Mouse (Mus musculus): ENCODE results near the gene Cfh. TPM values are rescaled to one million over a fixed set of nuclear protein-coding genes. Genes with fewer than 3 reads are reported as not detected.
"Not testable (repeated sequence)": the region's sequence is repeated elsewhere in the genome, so short reads cannot be mapped to it uniquely, and the experiment has no call there.

Gene Cfh
- polyA plus RNA-seq (2015; fragmentation: Nextera tagmentation; extraction: Ambion mirVana), result 16.9 and 18.6 TPM in 2 replicates

DNA sequence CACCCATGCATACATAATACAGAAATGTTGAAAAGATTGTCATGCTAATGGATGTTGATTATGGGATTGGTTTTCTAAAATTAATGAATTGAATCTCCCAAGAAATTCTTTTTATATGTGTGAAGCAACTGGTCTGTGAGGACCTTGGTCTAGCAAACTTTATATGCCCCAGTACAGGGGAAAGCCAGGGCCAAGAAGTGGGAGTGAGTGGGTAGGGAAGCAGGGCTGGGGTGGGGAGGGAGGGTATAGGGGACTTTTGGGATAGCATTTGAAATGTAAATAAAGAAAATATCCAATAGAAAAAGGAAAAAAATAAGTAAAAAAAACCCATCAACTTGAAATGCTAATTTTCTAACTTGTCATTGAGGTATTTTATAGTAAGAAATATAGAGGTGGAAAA, at the start of gene Cfh:
Cfh (minus strand) TSS at position 101 of the 400 bp plus-strand sequence.
- not testable (repeated sequence) for H3K9ac ChIP-seq; H3K9me3 ChIP-seq (replicated peaks); ATAC-seq (ENCODE audit: insufficient number of reproducible peaks, low FRiP score, low TSS enrichment, low read depth); H3K27me3 ChIP-seq; H3K4me2 ChIP-seq (replicated peaks); H3K36me3 ChIP-seq; H3K4me1 ChIP-seq; H3K27ac ChIP-seq (replicated peaks); H3K4me3 ChIP-seq (replicated peaks)

DNA sequence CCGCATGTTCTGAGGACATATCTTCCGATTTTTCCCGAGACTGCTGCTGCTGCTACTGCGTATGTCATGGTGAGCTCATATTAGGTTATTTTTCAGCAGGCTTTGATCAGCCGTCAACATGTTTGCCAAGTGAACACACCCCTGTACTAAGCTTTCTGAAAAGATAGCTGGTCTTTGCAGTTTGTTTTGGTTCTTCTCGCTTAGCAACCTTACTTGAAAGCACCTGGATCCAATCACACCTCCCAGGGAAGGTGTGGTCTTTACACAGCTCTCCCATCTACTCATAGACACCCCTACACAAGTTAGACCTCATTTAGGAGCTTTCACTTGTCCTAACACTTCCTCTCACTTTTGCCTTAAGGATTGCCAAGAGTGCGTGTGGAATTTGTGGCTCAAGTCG, 43.1 kb upstream of the Cfh start:
- WGBS, result 48% methylated on average over 8 of the region's 8 CpGs
- Histone ChIP-seq H3K9ac (no peak overlapping the region), H3K27ac (replicated peaks) (no peak overlapping the region), H3K9me3 (replicated peaks) (no peaks in the 10 kb centered on the region), H3K36me3 (no peaks in the 10 kb centered on the region), H3K27me3 (no peaks in the 10 kb centered on the region), H3K4me2 (replicated peaks) (no peak overlapping the region), H3K4me3 (replicated peaks) (no peak overlapping the region), H3K4me1 (no peaks in the 10 kb centered on the region)
- ATAC-seq (ENCODE audit: insufficient number of reproducible peaks, low FRiP score, low TSS enrichment, low read depth), result no peak

- Histone ChIP-seq H3K36me3 (no peaks in the 10 kb centered on the region), H3K27ac (replicated peaks) (no peak overlapping the region), H3K9me3 (replicated peaks) (no peaks in the 10 kb centered on the region), H3K4me3 (replicated peaks) (no peak overlapping the region), H3K4me2 (replicated peaks) (no peak overlapping the region), H3K27me3 (no peaks in the 10 kb centered on the region), H3K4me1 (no peaks in the 10 kb centered on the region), H3K9ac (no peak overlapping the region)
- 51% methylated on average over 2 of the region's 3 CpGs for WGBS
- ATAC-seq (ENCODE audit: insufficient number of reproducible peaks, low FRiP score, low TSS enrichment, low read depth), result no peak
These were observed 41.7 kb upstream of the Cfh start for GRCm38 (mm10) chr1:140225221-140225620.

GRCm38 (mm10) chr1:140205329-140205728, 21.8 kb upstream of the Cfh start:
- no peak for ATAC-seq (ENCODE audit: insufficient number of reproducible peaks, low FRiP score, low TSS enrichment, low read depth)
- no peak overlapping the region for H3K4me2 ChIP-seq (replicated peaks)
- H3K4me3 ChIP-seq (replicated peaks), result no peak overlapping the region
- no peaks in the 10 kb centered on the region for H3K4me1 ChIP-seq
- no peak overlapping the region for H3K9ac ChIP-seq
- H3K36me3 ChIP-seq, result no peaks in the 10 kb centered on the region
- no peaks in the 10 kb centered on the region for H3K9me3 ChIP-seq (replicated peaks)
- 77% methylated on average over 2 of the region's 2 CpGs for WGBS
- H3K27ac ChIP-seq (replicated peaks), result no peak overlapping the region
- no peaks in the 10 kb centered on the region for H3K27me3 ChIP-seq

DNA sequence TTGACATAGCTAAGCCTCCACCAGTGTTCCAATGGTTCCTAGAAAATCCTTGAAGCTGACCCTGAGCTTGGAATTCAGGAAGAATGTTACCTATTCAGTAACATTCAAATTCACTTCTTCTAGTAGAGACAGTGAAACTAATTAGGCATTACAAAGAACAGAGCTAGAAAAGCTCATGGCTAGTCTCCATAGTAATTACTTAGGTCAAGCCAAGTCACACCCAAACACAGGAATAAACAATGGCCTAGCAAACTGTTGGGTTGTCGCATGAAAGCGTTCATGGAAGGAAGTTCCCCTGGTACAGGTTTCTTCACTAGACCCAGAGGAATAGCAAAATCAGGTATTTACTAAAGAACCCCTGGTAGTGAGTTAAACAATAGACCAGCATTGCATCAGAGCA, 4.9 kb upstream of the Cfh start:
- H3K4me2 ChIP-seq (replicated peaks); H3K9ac ChIP-seq; H3K36me3 ChIP-seq; ATAC-seq (ENCODE audit: insufficient number of reproducible peaks, low FRiP score, low TSS enrichment, low read depth); H3K27ac ChIP-seq (replicated peaks); H3K9me3 ChIP-seq (replicated peaks); H3K4me3 ChIP-seq (replicated peaks); H3K27me3 ChIP-seq; H3K4me1 ChIP-seq: not testable (repeated sequence)
- 75% methylated on average over 2 of the region's 2 CpGs for WGBS

- peak; percentile 67; the same call in 1 of the 2 replicates for ATAC-seq (ENCODE audit: insufficient number of reproducible peaks, low FRiP score, low TSS enrichment, low read depth)
- no peak overlapping the region for H3K9ac ChIP-seq
- H3K4me2 ChIP-seq (replicated peaks), result no peak overlapping the region
- H3K4me3 ChIP-seq (replicated peaks), result no peak overlapping the region
- no peaks in the 10 kb centered on the region for H3K36me3 ChIP-seq
- no peak overlapping the region for H3K27ac ChIP-seq (replicated peaks)
- no peaks in the 10 kb centered on the region for H3K4me1 ChIP-seq
- H3K27me3 ChIP-seq, result no peaks in the 10 kb centered on the region
- H3K9me3 ChIP-seq (replicated peaks), result no peaks in the 10 kb centered on the region
- 38% methylated on average over 2 of the region's 2 CpGs for WGBS
These were observed 356 bp downstream of the Cfh start for GRCm38 (mm10) chr1:140183208-140183607.

DNA sequence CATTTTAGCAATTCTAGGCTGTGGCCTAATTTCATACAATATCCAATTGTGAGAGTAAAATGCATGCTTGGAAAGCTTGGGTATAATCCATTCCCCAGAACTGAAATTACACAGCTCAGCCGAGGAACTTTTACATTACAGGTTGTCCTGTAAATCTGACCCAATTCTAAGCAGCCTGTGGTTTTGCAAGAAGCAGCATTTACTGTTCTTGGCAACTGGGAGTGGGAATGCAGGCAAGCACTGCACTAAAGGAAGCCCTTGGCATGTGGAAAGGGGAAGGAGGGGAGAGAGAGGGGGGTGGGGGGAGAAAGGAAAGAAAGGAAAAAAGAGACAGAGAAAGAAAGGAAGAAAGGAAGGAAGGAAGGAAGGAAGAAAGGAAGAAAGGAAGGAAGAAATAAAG, 3.4 kb downstream of the Cfh start:
- ATAC-seq (ENCODE audit: insufficient number of reproducible peaks, low FRiP score, low TSS enrichment, low read depth), result no peak
- no peaks in the 10 kb centered on the region for H3K4me1 ChIP-seq
- no peak overlapping the region for H3K4me2 ChIP-seq (replicated peaks)
- no peaks in the 10 kb centered on the region for H3K27me3 ChIP-seq
- no peaks in the 10 kb centered on the region for H3K9me3 ChIP-seq (replicated peaks)
- H3K9ac ChIP-seq, result no peak overlapping the region
- H3K36me3 ChIP-seq, result no peaks in the 10 kb centered on the region
- 45% methylated on average over 1 of the region's 1 CpGs for WGBS
- no peak overlapping the region for H3K4me3 ChIP-seq (replicated peaks)
- H3K27ac ChIP-seq (replicated peaks), result no peak overlapping the region

DNA sequence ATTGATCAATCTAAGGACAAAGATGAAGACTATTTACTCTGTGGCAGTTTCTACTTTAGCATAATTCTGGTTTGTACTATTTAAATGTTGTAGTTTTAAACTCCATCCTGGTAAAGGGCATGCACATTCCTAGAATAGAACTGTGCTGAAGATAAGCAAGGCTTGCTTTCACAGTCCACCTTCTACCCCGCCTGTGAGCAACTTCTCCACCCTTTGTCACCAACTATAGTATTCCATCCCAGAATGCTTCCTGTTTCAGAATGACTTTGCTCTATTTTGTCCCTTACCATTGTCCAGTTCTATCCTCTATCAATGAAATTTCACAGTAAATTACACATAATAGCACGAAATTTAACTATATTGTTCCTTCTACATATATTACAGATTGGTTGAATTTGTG, 8.1 kb downstream of the Cfh start:
- H3K4me1 ChIP-seq, result no peaks in the 10 kb centered on the region

GRCm38 (mm10) chr1:140171581-140172154, 11.9 kb downstream of the Cfh start:
- H3K4me3 ChIP-seq (replicated peaks), result no peak overlapping the region
- no peak for ATAC-seq (ENCODE audit: insufficient number of reproducible peaks, low FRiP score, low TSS enrichment, low read depth)
- no peak overlapping the region for H3K4me2 ChIP-seq (replicated peaks)
- no peak overlapping the region for H3K27ac ChIP-seq (replicated peaks)
- WGBS, result 34% methylated on average over 4 of the region's 4 CpGs
- no peaks in the 10 kb centered on the region for H3K36me3 ChIP-seq
- H3K27me3 ChIP-seq, result no peaks in the 10 kb centered on the region
- no peak overlapping the region for H3K9ac ChIP-seq
- H3K9me3 ChIP-seq (replicated peaks), result no peaks in the 10 kb centered on the region
- H3K4me1 ChIP-seq, result no peaks in the 10 kb centered on the region

More for the DNA sequence above, 8.1 kb downstream of the Cfh start:
- H3K27ac ChIP-seq (replicated peaks), result no peak overlapping the region
- no peaks in the 10 kb centered on the region for H3K36me3 ChIP-seq
- H3K9me3 ChIP-seq (replicated peaks), result no peaks in the 10 kb centered on the region
- no peak overlapping the region for H3K4me3 ChIP-seq (replicated peaks)
- no peak overlapping the region for H3K9ac ChIP-seq
- no peaks in the 10 kb centered on the region for H3K27me3 ChIP-seq
- no peak for ATAC-seq (ENCODE audit: insufficient number of reproducible peaks, low FRiP score, low TSS enrichment, low read depth)
- 54% methylated on average over 2 of the region's 2 CpGs for WGBS
- no peak overlapping the region for H3K4me2 ChIP-seq (replicated peaks)

GRCm38 (mm10) chr1:140158970-140159369, 24.6 kb downstream of the Cfh start:
- H3K36me3 ChIP-seq, result no peaks in the 10 kb centered on the region
- no peaks in the 10 kb centered on the region for H3K27me3 ChIP-seq
- WGBS, result 81% methylated on average over 3 of the region's 3 CpGs
- H3K4me1 ChIP-seq, result no peaks in the 10 kb centered on the region
- no peak overlapping the region for H3K27ac ChIP-seq (replicated peaks)
- no peak overlapping the region for H3K9ac ChIP-seq
- no peak for ATAC-seq (ENCODE audit: insufficient number of reproducible peaks, low FRiP score, low TSS enrichment, low read depth)
- H3K9me3 ChIP-seq (replicated peaks), result no peaks in the 10 kb centered on the region
- no peak overlapping the region for H3K4me2 ChIP-seq (replicated peaks)
- no peak overlapping the region for H3K4me3 ChIP-seq (replicated peaks)

DNA sequence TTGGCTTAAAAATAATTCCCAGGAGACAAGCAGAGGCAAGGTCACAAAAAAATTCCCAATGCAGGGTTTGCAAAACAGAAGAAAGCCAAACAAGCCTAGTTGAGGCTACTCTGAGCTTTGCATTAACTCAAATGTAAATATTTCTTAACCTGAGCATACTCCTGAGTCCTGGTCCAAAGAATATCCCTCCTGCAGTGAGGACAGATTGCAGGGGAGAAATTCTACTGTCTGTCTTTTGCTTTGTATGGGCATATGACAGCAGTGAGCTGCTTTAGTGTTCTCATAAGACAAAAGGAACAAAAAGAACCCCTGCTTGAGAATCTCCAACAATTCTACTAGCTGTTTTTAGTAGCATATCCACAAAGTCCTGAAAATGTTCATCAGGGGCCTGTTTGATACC, 114.1 kb downstream of the Cfh start:
- Histone ChIP-seq H3K27me3 (no peaks in the 10 kb centered on the region), H3K4me3 (replicated peaks) (no peak overlapping the region), H3K4me2 (replicated peaks) (no peak overlapping the region), H3K27ac (replicated peaks) (no peak overlapping the region), H3K9me3 (replicated peaks) (no peaks in the 10 kb centered on the region), H3K9ac (no peak overlapping the region), H3K36me3 (no peaks in the 10 kb centered on the region), H3K4me1 (no peaks in the 10 kb centered on the region)
- no peak for ATAC-seq (ENCODE audit: insufficient number of reproducible peaks, low FRiP score, low TSS enrichment, low read depth)
